Mouse (Mus musculus): ENCODE data around the gene Taf7l. TPM values are rescaled to one million over a fixed set of nuclear protein-coding genes. Genes with fewer than 3 reads are reported as not detected.

The Taf7l gene
- total RNA-seq (2017) = not detected in 3 replicates

- ATAC-seq (replicated peaks; ENCODE audit: insufficient number of reproducible peaks, low FRiP score, low TSS enrichment, poor library complexity, severe bottlenecking) = no peak
These were observed at the start of gene Taf7l for GRCm38 (mm10) chrX:134476290-134476689. Taf7l (minus strand) TSS chrX:134476490.

GRCm38 (mm10) chrX:134525260-134525659 is 49.0 kb upstream of the Taf7l start:
- ATAC-seq (replicated peaks; ENCODE audit: insufficient number of reproducible peaks, low FRiP score, low TSS enrichment, poor library complexity, severe bottlenecking) = no peak

- ATAC-seq (replicated peaks; ENCODE audit: insufficient number of reproducible peaks, low FRiP score, low TSS enrichment, poor library complexity, severe bottlenecking) = no peak
These were observed 47.5 kb upstream of the Taf7l start for GRCm38 (mm10) chrX:134523772-134524171.

GRCm38 (mm10) chrX:134509473-134509872 is 33.2 kb upstream of the Taf7l start:
- no peak for ATAC-seq (replicated peaks; ENCODE audit: insufficient number of reproducible peaks, low FRiP score, low TSS enrichment, poor library complexity, severe bottlenecking)

GRCm38 (mm10) chrX:134507977-134508376 is 31.7 kb upstream of the Taf7l start:
- ATAC-seq (replicated peaks; ENCODE audit: insufficient number of reproducible peaks, low FRiP score, low TSS enrichment, poor library complexity, severe bottlenecking) = no peak

GRCm38 (mm10) chrX:134500651-134501050 is 24.4 kb upstream of the Taf7l start:
- no peak for ATAC-seq (replicated peaks; ENCODE audit: insufficient number of reproducible peaks, low FRiP score, low TSS enrichment, poor library complexity, severe bottlenecking)

GRCm38 (mm10) chrX:134481720-134482119 is 5.4 kb upstream of the Taf7l start:
- ATAC-seq (replicated peaks; ENCODE audit: insufficient number of reproducible peaks, low FRiP score, low TSS enrichment, poor library complexity, severe bottlenecking) = no peak

- no peak for ATAC-seq (replicated peaks; ENCODE audit: insufficient number of reproducible peaks, low FRiP score, low TSS enrichment, poor library complexity, severe bottlenecking)
These were observed 1.1 kb downstream of the Taf7l start for GRCm38 (mm10) chrX:134474988-134475710.

GRCm38 (mm10) chrX:134427307-134427706 is 49.0 kb downstream of the Taf7l start:
- no peak for ATAC-seq (replicated peaks; ENCODE audit: insufficient number of reproducible peaks, low FRiP score, low TSS enrichment, poor library complexity, severe bottlenecking)

GRCm38 (mm10) chrX:134426819-134427218 is 49.5 kb downstream of the Taf7l start:
- no peak for ATAC-seq (replicated peaks; ENCODE audit: insufficient number of reproducible peaks, low FRiP score, low TSS enrichment, poor library complexity, severe bottlenecking)

- ATAC-seq (replicated peaks; ENCODE audit: insufficient number of reproducible peaks, low FRiP score, low TSS enrichment, poor library complexity, severe bottlenecking) = no peak
These were observed 50.5 kb downstream of the Taf7l start for GRCm38 (mm10) chrX:134425798-134426197.

GRCm38 (mm10) chrX:134424263-134424662 is 52.0 kb downstream of the Taf7l start:
- ATAC-seq (replicated peaks; ENCODE audit: insufficient number of reproducible peaks, low FRiP score, low TSS enrichment, poor library complexity, severe bottlenecking) = no peak

- no peak for ATAC-seq (replicated peaks; ENCODE audit: insufficient number of reproducible peaks, low FRiP score, low TSS enrichment, poor library complexity, severe bottlenecking)
These were observed 56.2 kb downstream of the Taf7l start for GRCm38 (mm10) chrX:134420097-134420496.

GRCm38 (mm10) chrX:134412096-134412495 is 64.2 kb downstream of the Taf7l start:
- no peak for ATAC-seq (replicated peaks; ENCODE audit: insufficient number of reproducible peaks, low FRiP score, low TSS enrichment, poor library complexity, severe bottlenecking)

Other genes with a start within 250 kb of the Taf7l start
- 18.0 to 30.4 TPM (median 19.6 TPM) in 3 replicates for gene Trmt2b, start 199.5 kb downstream of the Taf7l start, total RNA-seq (2017)
- not detected in 3 replicates for gene Tmem35a, start 181.3 kb downstream of the Taf7l start, total RNA-seq (2017)
- 2.0 to 3.9 TPM (median 3.9 TPM) in 3 replicates for gene Cenpi, start 168.4 kb downstream of the Taf7l start, total RNA-seq (2017)
- 0.10 to 1.1 TPM in 2 of 3 replicates, not detected in the other for gene Drp2, start 71.9 kb downstream of the Taf7l start, total RNA-seq (2017)
- 21.1 to 35.8 TPM (median 22.5 TPM) in 3 replicates for gene Timm8a1, start 65.4 kb upstream of the Taf7l start, total RNA-seq (2017)
- gene Btk, start 107.1 kb upstream of the Taf7l start, total RNA-seq (2017) = 35.8 to 82.3 TPM (median 41.6 TPM) in 3 replicates
- gene Rpl36a, start 109.2 kb upstream of the Taf7l start, total RNA-seq (2017) = 764 to 1,331 TPM (median 951 TPM) in 3 replicates
- gene Gla, start 124.6 kb upstream of the Taf7l start, total RNA-seq (2017) = 10.8 to 17.9 TPM (median 14.2 TPM) in 3 replicates
- 217 to 274 TPM (median 232 TPM) in 3 replicates for gene Hnrnph2, start 124.7 kb upstream of the Taf7l start, total RNA-seq (2017)
- 0.32 to 1.6 TPM (median 0.38 TPM) in 3 replicates for gene Armcx4, start 210.0 kb upstream of the Taf7l start, total RNA-seq (2017)
- gene Armcx1, start 241.5 kb upstream of the Taf7l start, total RNA-seq (2017) = 0.49 TPM in 1 of 3 replicates, not detected in the others

All from monocyte, adult 5-6 weeks (primary cell).